Mouse (Mus musculus) kidney, postnatal 0 days (tissue): Measurements from ENCODE around the gene Fam160a1. TPM values are rescaled to one million over a fixed set of nuclear protein-coding genes. Genes with fewer than 3 reads are reported as not detected.

Experiments used
- ATAC-seq: fragments of 200-750 bp; cut with Nextera tagmentation; replicated peaks from 2 replicates; pipeline ENCODE4 v1.8.0; 2017; ENCODE audit warnings: low read depth, moderate number of reproducible peaks, moderate TSS enrichment, moderate library complexity; ENCODE audit not compliant: low FRiP score
- DNase-seq: peaks from one replicate; pipeline ENCODE4 v3.0.0-alpha.2; 2016; ENCODE audit warnings: low spot score
- H3K27ac ChIP-seq: fragments of 300-500 bp; sonication (generic); 2 replicates; pipeline ENCODE4 v1.5.1; 2014; ENCODE audit warnings: mild to moderate bottlenecking
- H3K27me3 ChIP-seq: fragments of 300-500 bp; sonication (generic); 2 replicates; pipeline ENCODE4 v1.6.1; 2014; ENCODE audit warnings: low read length, mixed read lengths; ENCODE audit not compliant: insufficient read depth
- H3K36me3 ChIP-seq: fragments of 300-500 bp; sonication (generic); 2 replicates; pipeline ENCODE4 v1.6.1; 2014; ENCODE audit warnings: low read length, mixed read lengths; ENCODE audit not compliant: insufficient read depth
- H3K4me1 ChIP-seq: fragments of 300-500 bp; sonication (generic); replicated peaks from 2 replicates; pipeline ENCODE4 v1.6.1; 2014; ENCODE audit warnings: antibody characterized with exemption, low read length, mixed read lengths; ENCODE audit not compliant: insufficient read depth
- H3K4me2 ChIP-seq: fragments of 300-500 bp; sonication (generic); 2 replicates; pipeline ENCODE4 v1.6.1; 2014; ENCODE audit warnings: mild to moderate bottlenecking, low read length, moderate library complexity, mixed read lengths
- H3K4me3 ChIP-seq: fragments of 300-500 bp; sonication (generic); replicated peaks from 2 replicates; pipeline ENCODE4 v1.5.1; 2014; ENCODE audit warnings: low read depth, low read length
- H3K9ac ChIP-seq: fragments of 300-500 bp; sonication (generic); 2 replicates; pipeline ENCODE4 v1.6.1; 2014; ENCODE audit warnings: low read depth, low read length
- H3K9me3 ChIP-seq: fragments of 300-500 bp; sonication (generic); replicated peaks from 2 replicates; pipeline ENCODE4 v1.6.1; 2016; ENCODE audit warnings: low read length, inconsistent platforms, mixed read lengths
- CTCF ChIP-seq: IDR thresholded peaks from 2 replicates; pipeline ENCODE4 v1.5.1; 2016; ENCODE audit warnings: antibody characterized with exemption, low read depth, mild to moderate bottlenecking, moderate library complexity
- WGBS: fragments of 180-500 bp; shearing (Covaris S2); extraction: QIAGEN DNeasy Blood & Tissue Kit; methylation state at CpG from one replicate; pipeline ENCODE4 v1.1.7; 2014; 5-methylcytosine and 5-hydroxymethylcytosine counted together
- polyA plus RNA-seq: library from polyadenylated mRNA; unstranded; fragments of >200 nt; fragmentation: Nextera tagmentation; extraction: Ambion mirVana; gene quantifications from 2 replicates; pipeline ENCODE4 v1.2.1, GENCODE M21; 2015

Gene Fam160a1
- polyA plus RNA-seq, 1 experiment from 2014 or later, result 6.8 TPM

- Histone ChIP-seq H3K4me1 (no peaks in the 10 kb centered on the region), H3K27ac (no peak overlapping the region), H3K4me2 (no peak overlapping the region), H3K27me3 (no peaks in the 10 kb centered on the region), H3K9me3 (no peaks in the 10 kb centered on the region), H3K4me3 (no peak overlapping the region), H3K9ac (no peak overlapping the region), H3K36me3 (no peaks in the 10 kb centered on the region)
- ATAC-seq (no peak), DNase-seq (no peak)
- 70% methylated on average over 6 of the region's 6 CpGs for WGBS
- no peak for TF ChIP-seq CTCF
These were observed 113.8 kb downstream of the Fam160a1 start for GRCm38 (mm10) chr3:85703141-85703882.

DNA sequence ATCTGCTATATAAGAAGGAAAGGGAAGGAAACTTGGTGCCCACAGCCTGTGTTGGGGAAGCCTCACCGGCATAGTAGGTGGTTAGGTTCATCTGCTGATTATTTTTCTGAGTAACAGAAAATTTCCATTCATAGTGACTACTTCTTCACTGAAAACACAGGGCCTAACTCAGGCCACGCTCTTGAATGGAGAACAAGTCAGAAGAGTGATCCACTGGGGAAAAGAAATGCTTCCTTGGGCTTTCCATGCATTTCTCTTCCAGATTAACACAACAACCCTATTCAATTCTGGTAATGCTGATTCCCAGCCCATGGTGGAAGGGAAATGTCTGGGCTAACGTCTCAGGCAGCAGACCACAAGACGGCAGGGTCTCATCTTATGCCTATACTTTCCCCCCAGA is 118.6 kb downstream of the Fam160a1 start:
- no peaks in the 10 kb centered on the region for H3K9me3 ChIP-seq
- no peak overlapping the region for H3K9ac ChIP-seq
- WGBS, result 92% methylated on average over 4 of the region's 4 CpGs
- no peaks in the 10 kb centered on the region for H3K4me1 ChIP-seq
- H3K27me3 ChIP-seq, result no peaks in the 10 kb centered on the region
- H3K4me3 ChIP-seq, result no peak overlapping the region
- no peak overlapping the region for H3K4me2 ChIP-seq
- no peak overlapping the region for H3K27ac ChIP-seq
- no peaks in the 10 kb centered on the region for H3K36me3 ChIP-seq
- no peak for TF ChIP-seq CTCF
- DNase-seq, result no peak
- no peak for ATAC-seq

DNA sequence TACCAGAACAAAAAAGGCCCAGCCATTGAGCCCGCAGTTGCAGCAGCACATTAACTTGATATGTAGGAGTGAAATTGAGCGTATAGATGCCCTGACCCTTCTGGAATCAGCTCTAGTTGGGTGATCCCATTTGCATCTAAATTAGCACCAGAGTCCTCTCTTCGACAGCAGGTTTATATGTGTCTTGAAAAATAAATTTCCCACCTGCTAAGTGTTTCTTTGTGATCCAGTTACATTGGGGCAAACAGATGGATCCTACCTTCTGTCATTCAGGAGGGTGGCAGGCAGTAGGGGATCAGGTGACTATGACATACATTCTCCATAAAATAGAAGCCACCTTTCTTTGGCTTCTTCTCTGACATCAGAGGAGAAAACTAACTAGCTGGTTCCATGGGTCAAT is 122.0 kb downstream of the Fam160a1 start:
- no peak for TF ChIP-seq CTCF
- Histone ChIP-seq H3K9me3 (no peaks in the 10 kb centered on the region), H3K27me3 (no peaks in the 10 kb centered on the region), H3K4me2 (no peak overlapping the region), H3K4me1 (no peaks in the 10 kb centered on the region), H3K27ac (no peak overlapping the region), H3K9ac (no peak overlapping the region), H3K36me3 (no peaks in the 10 kb centered on the region), H3K4me3 (no peak overlapping the region)
- WGBS, result 30% methylated on average over 3 of the region's 3 CpGs
- peak; percentile 58 for DNase-seq
- ATAC-seq, result no peak

- ATAC-seq (no peak), DNase-seq (no peak)
- TF ChIP-seq CTCF, result no peak
- no peak overlapping the region for H3K9ac ChIP-seq
- no peaks in the 10 kb centered on the region for H3K9me3 ChIP-seq
- no peaks in the 10 kb centered on the region for H3K36me3 ChIP-seq
- H3K27me3 ChIP-seq, result no peaks in the 10 kb centered on the region
- no peak overlapping the region for H3K4me2 ChIP-seq
- H3K4me3 ChIP-seq, result no peak overlapping the region
- no peaks in the 10 kb centered on the region for H3K4me1 ChIP-seq
- no peak overlapping the region for H3K27ac ChIP-seq
- 43% methylated on average over 3 of the region's 3 CpGs for WGBS
These were observed 124.1 kb downstream of the Fam160a1 start for GRCm38 (mm10) chr3:85693013-85693412.

GRCm38 (mm10) chr3:85691134-85691533 is 126.0 kb downstream of the Fam160a1 start:
- ATAC-seq (no peak), DNase-seq (peak; percentile 13)
- Histone ChIP-seq H3K36me3 (no peaks in the 10 kb centered on the region), H3K27me3 (no peaks in the 10 kb centered on the region), H3K4me3 (no peak overlapping the region), H3K27ac (no peak overlapping the region), H3K4me2 (no peak overlapping the region), H3K4me1 (no peaks in the 10 kb centered on the region), H3K9ac (no peak overlapping the region), H3K9me3 (no peaks in the 10 kb centered on the region)
- 25% methylated on average over 4 of the region's 4 CpGs for WGBS
- no peak for TF ChIP-seq CTCF

GRCm38 (mm10) chr3:85688341-85688740 is 128.8 kb downstream of the Fam160a1 start:
- H3K27ac ChIP-seq, result no peak overlapping the region
- WGBS, result 89% methylated on average over 14 of the region's 14 CpGs
- H3K4me1 ChIP-seq, result no peaks in the 10 kb centered on the region
- ATAC-seq, result no peak
- no peak for DNase-seq
- no peaks in the 10 kb centered on the region for H3K36me3 ChIP-seq
- H3K9ac ChIP-seq, result no peak overlapping the region
- TF ChIP-seq CTCF, result no peak
- no peak overlapping the region for H3K4me3 ChIP-seq
- no peak overlapping the region for H3K4me2 ChIP-seq
- no peaks in the 10 kb centered on the region for H3K9me3 ChIP-seq
- no peaks in the 10 kb centered on the region for H3K27me3 ChIP-seq

GRCm38 (mm10) chr3:85685271-85685670 is 131.8 kb downstream of the Fam160a1 start:
- no peak for DNase-seq
- H3K27ac ChIP-seq, result no peak overlapping the region
- H3K4me3 ChIP-seq, result no peak overlapping the region
- no peaks in the 10 kb centered on the region for H3K36me3 ChIP-seq
- no peak overlapping the region for H3K4me2 ChIP-seq
- no peaks in the 10 kb centered on the region for H3K4me1 ChIP-seq
- no peak for ATAC-seq
- no peak overlapping the region for H3K9ac ChIP-seq
- no peak for TF ChIP-seq CTCF
- H3K27me3 ChIP-seq, result no peaks in the 10 kb centered on the region
- H3K9me3 ChIP-seq, result no peaks in the 10 kb centered on the region
- 82% methylated on average over 8 of the region's 8 CpGs for WGBS
